Mouse (Mus musculus): ENCODE measurements around the gene Ren1.

DNA sequence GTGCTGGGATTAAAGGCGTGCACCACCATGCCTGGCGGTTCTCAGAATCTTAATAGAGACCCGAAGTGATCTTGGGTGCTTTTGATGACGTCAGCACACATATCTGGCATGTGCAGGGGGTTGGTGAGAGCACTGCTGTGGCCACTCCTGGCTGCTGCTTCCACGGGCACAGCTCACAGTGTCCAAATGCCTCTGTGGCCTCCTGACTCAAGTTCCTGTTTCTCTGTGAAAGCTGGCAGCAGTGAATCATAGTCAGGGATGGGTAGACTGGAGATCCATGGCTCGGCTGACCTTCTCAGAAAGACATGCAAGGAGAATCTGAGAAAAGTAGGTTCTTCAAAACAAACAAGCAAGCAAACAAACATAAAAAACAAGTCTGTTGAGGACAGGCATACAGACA lies 34.5 kb upstream of the Ren1 start:
- TF ChIP-seq CTCF (IDR thresholded peaks at IDR 0.05; ENCODE audit: control insufficient read depth, insufficient read depth, insufficient replicate concordance, low read depth, low read length) (no peak), POLR2A (IDR thresholded peaks at IDR 0.05; ENCODE audit: control insufficient read depth, low read depth, low read length) (no peak)
